Mouse (Mus musculus) heart, adult 2 months (tissue): ENCODE measurements around the gene Foxb1. TPM values are rescaled to one million over a fixed set of nuclear protein-coding genes. Genes with fewer than 3 reads are reported as not detected.

Experiments
- DNase-seq, 2 experiments: peaks; one replicate each; pipeline ENCODE4 v3.0.0; 2021
- H3K27ac ChIP-seq: fragments of 200-600 bp; 2 replicates; pipeline ENCODE4 v1.8.1; 2022
- H3K27me3 ChIP-seq: fragments of 200-500 bp; 2 replicates; pipeline ENCODE4 v1.6.1; 2012; ENCODE audit warnings: mild to moderate bottlenecking, low read length, inconsistent platforms, mixed read lengths; ENCODE audit not compliant: control insufficient read depth, insufficient read depth
- H3K36me3 ChIP-seq: fragments of 200-500 bp; 2 replicates; pipeline ENCODE4 v1.6.1; 2012; ENCODE audit warnings: low read length, inconsistent platforms; ENCODE audit not compliant: control insufficient read depth, insufficient read depth
- H3K4me1 ChIP-seq: fragments of 200-500 bp; 2 replicates; pipeline ENCODE4 v1.6.1; 2011; ENCODE audit warnings: low read length; ENCODE audit not compliant: control insufficient read depth, insufficient read depth
- H3K4me3 ChIP-seq: fragments of 200-600 bp; 2 replicates; pipeline ENCODE4 v1.8.1; 2022
- H3K79me2 ChIP-seq: fragments of 200-500 bp; replicated peaks from 2 replicates; pipeline ENCODE4 v1.6.1; 2012; ENCODE audit warnings: mild to moderate bottlenecking, inconsistent platforms, low read length, moderate library complexity, mixed read lengths; ENCODE audit not compliant: control insufficient read depth, insufficient read depth
- H3K9ac ChIP-seq: fragments of 200-500 bp; 2 replicates; pipeline ENCODE4 v1.6.1; 2012; ENCODE audit warnings: low read depth, mild to moderate bottlenecking, control low read depth, inconsistent platforms, low read length, mixed read lengths
- CTCF ChIP-seq: fragments of 200-600 bp; IDR thresholded peaks from 2 replicates; pipeline ENCODE4 v1.8.1; 2022; ENCODE audit warnings: antibody characterized with exemption, mild to moderate bottlenecking, moderate library complexity
- EP300 ChIP-seq: fragments of 200-500 bp; IDR thresholded peaks from 2 replicates; pipeline ENCODE4 v1.6.1; 2011; ENCODE audit warnings: low read depth, low read length, control low read depth; ENCODE audit not compliant: insufficient read depth
- POLR2A ChIP-seq: fragments of 200-500 bp; IDR thresholded peaks from 2 replicates; pipeline ENCODE4 v1.6.1; 2011; ENCODE audit warnings: mild to moderate bottlenecking, low read depth, low read length, control low read depth; ENCODE audit not compliant: insufficient read depth
- WGBS: fragments of 180-500 bp; shearing (Covaris S2); methylation state at CpG from one replicate; pipeline ENCODE4 v1.1.7; 2018; 5-methylcytosine and 5-hydroxymethylcytosine counted together
- intact Hi-C: fragments of 180-260 bp; cut with DNase I; formaldehyde crosslinking; loops from one replicate; pipeline ENCODE4 v1.15.1; 2025
- polyA plus RNA-seq: library from polyadenylated mRNA; depleted of rRNA; stranded (reverse); fragments of >200 nt; gene quantifications from 2 replicates; pipeline ENCODE4 v1.2.3, GENCODE M21; 2012; rRNA removed
- total RNA-seq, 2 experiments: library from RNA; stranded (reverse); gene quantifications; 2 replicates each; pipeline ENCODE4 v1.2.3; 2021

The Foxb1 gene
- total and polyA plus RNA-seq, 3 experiments = not detected

GRCm38 (mm10) chr9:69714346-69714745, 46.4 kb downstream of the Foxb1 start:
- intact Hi-C loops = no loop called here
- no peaks in the 10 kb centered on the region for H3K27me3 ChIP-seq
- 68% methylated on average over 7 of the region's 7 CpGs for WGBS
- DNase-seq = no peak
- H3K27ac ChIP-seq = no peak overlapping the region
- no peak overlapping the region for H3K4me3 ChIP-seq
- H3K36me3 ChIP-seq = no peaks in the 10 kb centered on the region
- no peaks in the 10 kb centered on the region for H3K79me2 ChIP-seq
- TF ChIP-seq POLR2A (no peak), EP300 (no peak), CTCF (no peak)
- H3K9ac ChIP-seq = no peak overlapping the region
- no peaks in the 10 kb centered on the region for H3K4me1 ChIP-seq

GRCm38 (mm10) chr9:69713577-69714327, 47.0 kb downstream of the Foxb1 start:
- Histone ChIP-seq H3K36me3 (no peaks in the 10 kb centered on the region), H3K27me3 (no peaks in the 10 kb centered on the region), H3K4me1 (no peaks in the 10 kb centered on the region), H3K27ac (no peak overlapping the region), H3K4me3 (no peak overlapping the region), H3K79me2 (no peaks in the 10 kb centered on the region), H3K9ac (no peak overlapping the region)
- TF ChIP-seq EP300 (no peak), CTCF (no peak)
- WGBS = 62% methylated on average over 18 of the region's 18 CpGs
- DNase-seq = no peak
- intact Hi-C loops = no loop called here

GRCm38 (mm10) chr9:69712714-69713525, 47.8 kb downstream of the Foxb1 start:
- no peak overlapping the region for H3K4me3 ChIP-seq
- intact Hi-C loops = no loop called here
- no peaks in the 10 kb centered on the region for H3K36me3 ChIP-seq
- H3K4me1 ChIP-seq = no peaks in the 10 kb centered on the region
- WGBS = 53% methylated on average over 12 of the region's 12 CpGs
- no peak overlapping the region for H3K27ac ChIP-seq
- H3K27me3 ChIP-seq = no peaks in the 10 kb centered on the region
- no peak for DNase-seq
- H3K9ac ChIP-seq = no peak overlapping the region
- H3K79me2 ChIP-seq = no peaks in the 10 kb centered on the region
- TF ChIP-seq CTCF (no peak), POLR2A (no peak), EP300 (no peak)

Other genes with a start within 250 kb of the Foxb1 start
- gene Bnip2, start 228.5 kb upstream of the Foxb1 start, total RNA-seq = 10 to 100 TPM; 96.7 to 97.0 TPM
- 34.1 and 62.8 TPM in 2 replicates for gene Bnip2, start 228.5 kb upstream of the Foxb1 start, polyA plus RNA-seq